Mouse (Mus musculus) left cerebral cortex, adult 8-10 months (tissue): ENCODE measurements around the gene Herc4. TPM values are rescaled to one million over a fixed set of nuclear protein-coding genes. Genes with fewer than 3 reads are reported as not detected.
"Not testable (repeated sequence)": the region's sequence is repeated elsewhere in the genome, so short reads cannot be mapped to it uniquely, and the experiment has no call there.

Source experiments
- DNase-seq, 2 experiments: peaks; one replicate each; pipeline ENCODE4 v3.0.0; 2022; ENCODE audit warnings: low spot score in 2 of 2
- total RNA-seq, 4 experiments: library from RNA; stranded (reverse); gene quantifications; 2 replicates each; pipeline ENCODE4 v1.2.4; 2022

Gene Herc4
- total RNA-seq, 4 experiments from 2014 or later: 46.1 to 57.5 (median 53.0) TPM

DNA sequence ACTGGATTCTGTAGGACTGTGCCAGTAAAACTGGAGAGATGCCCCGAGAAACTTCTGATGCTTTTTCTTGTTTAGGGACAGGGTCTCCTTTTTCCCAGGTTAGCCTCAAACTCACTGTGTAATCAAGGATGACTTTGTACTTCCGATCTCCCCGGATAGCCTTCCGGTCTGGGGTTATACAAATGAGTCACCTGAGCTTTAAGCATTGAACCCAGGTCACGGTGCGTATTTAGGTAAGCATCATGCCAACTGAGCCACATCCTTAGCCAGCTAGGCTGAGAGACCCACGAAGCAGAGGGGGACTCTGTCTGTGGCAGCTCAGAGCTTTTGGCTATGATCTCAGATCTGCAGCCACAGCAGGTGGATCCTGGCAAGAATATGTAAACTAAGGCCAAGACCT is 107.1 kb downstream of the Herc4 start:
- no peak for DNase-seq

DNA sequence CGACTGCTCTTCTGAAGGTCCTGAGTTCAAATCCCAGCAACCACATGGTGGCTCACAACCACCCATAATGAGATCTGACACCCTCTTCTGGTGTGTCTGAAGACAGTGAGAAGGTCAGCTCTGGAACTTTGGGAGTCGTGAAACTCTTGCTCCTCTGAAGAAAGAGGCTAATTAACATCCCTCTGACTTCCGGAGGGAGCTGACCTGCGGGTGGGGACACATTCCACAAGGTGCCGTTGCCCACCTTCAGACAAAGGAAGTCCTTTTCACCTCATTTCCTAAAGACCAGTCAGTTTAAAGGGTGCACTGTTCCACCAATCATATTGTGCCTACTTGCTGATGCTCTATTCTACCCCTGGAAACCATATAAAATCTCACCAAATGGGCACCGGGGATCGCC is 107.5 kb downstream of the Herc4 start:
- DNase-seq: not testable (repeated sequence)

DNA sequence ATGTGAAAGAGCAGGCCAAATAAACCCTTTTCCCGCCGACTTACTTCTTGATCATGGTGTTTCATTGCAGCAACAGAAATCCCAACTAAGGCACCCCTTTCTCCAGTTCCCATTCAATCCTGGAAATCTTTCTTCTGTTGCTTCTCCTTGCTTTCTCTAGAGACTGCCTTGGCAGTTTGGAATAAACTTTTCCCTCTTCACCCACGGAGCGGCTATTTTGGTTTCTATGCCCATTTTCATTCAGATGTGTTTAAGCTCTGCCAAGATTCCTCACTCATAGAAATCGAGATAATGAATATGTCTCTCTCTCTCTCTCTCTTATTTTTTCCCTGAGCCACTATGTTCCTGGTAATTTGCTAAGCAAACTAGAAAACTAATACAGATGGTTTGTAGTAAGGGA is 108.5 kb downstream of the Herc4 start:
- DNase-seq: peak in 1 of 2 experiments; percentile 42

DNA sequence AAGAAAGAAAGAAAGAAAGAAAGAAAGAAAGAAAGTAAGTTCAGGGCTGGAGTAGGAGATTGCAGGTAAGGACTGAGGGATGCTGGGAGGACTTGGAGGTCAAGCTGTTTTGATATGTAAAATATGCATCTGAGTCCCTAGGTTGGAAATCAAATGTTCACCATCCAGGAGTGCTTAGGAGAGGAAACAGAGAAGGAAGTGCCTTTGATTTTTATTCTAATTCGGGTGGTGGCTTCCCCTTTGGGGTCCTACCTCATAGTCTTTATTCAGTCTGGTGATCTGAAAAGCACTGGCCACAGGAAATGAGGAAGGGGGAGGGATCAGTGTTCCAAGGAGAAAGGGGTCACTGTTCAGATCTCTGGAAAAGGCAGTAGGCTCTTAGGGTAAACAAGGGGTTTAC is 116.9 kb downstream of the Herc4 start:
- no peak for DNase-seq

DNA sequence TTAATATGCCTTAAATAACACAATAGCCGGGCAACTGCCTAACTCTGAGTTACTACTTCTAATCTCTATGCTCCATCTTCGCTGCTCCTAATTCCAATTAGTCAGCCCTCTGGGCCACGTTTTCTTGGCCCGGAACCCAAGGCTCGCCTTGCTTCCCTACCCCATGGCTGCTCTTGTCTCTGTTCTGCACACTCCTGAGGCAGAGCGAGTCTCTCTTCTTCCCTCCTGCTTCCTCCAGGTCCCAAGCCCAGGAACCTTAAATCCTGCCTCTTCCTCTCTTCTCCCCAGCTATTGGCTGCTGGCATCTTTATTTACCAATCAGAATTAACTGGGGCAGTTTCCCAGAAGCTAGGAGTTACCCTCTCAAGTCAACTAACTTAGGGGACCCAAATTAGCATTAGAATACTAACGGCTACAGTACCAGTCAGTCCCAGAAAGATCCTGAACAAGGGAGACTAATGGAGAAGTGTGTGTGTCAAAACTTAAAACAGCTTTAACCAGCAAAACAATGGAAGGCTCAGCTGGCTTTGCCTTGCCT is 122.4 kb downstream of the Herc4 start:
- DNase-seq: no peak

DNA sequence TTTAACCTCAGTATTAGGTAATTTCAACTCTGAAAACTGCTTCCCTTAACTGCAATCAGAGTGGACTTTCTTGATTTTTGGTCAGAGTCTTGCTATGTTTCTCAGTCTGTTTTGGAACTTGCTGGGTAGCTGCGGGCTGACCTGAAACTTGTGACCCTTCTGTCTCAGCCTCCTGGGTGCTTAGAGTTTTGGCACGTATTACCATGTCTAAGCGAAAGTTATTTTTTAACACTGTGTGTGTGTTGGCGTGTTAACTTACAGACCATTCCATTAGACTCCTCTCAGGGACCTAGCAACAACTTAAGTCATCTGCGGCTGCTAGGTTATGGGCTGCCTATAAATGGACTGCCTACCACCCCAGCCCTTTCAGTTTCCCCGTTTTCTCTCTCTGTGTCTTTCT is 123.8 kb downstream of the Herc4 start:
- no peak for DNase-seq

Other genes with a start within 250 kb of the Herc4 start
- 10 to 100 TPM; 45.0 to 55.4 (median 47.2) TPM for gene Hnrnph3, start 219.6 kb upstream of the Herc4 start, total RNA-seq
- 1 to 10 TPM; 1.7 to 3.4 (median 2.6) TPM for gene Pbld2, start 219.5 kb upstream of the Herc4 start, total RNA-seq
- gene Pbld1, start 183.6 kb upstream of the Herc4 start, total RNA-seq: under 1 TPM in 3 of 4 experiments, not detected in 1; 0.14 to 0.91 (median 0.30) TPM
- gene Atoh7, start 144.2 kb upstream of the Herc4 start, total RNA-seq: 1 to 10 TPM; 1.7 to 2.8 (median 2.3) TPM
- 1 to 10 TPM; 3.5 to 4.4 (median 4.0) TPM for gene Mypn, start 39.9 kb upstream of the Herc4 start, total RNA-seq
- 10 to 100 TPM; 14.2 to 16.5 (median 14.7) TPM for gene Sirt1, start 137.9 kb downstream of the Herc4 start, total RNA-seq
- 10 to 100 TPM; 25.0 to 33.4 (median 27.9) TPM for gene Dnajc12, start 138.6 kb downstream of the Herc4 start, total RNA-seq
- not detected for gene Gm7075, start 178.0 kb downstream of the Herc4 start, total RNA-seq
- gene Ctnna3, start 186.3 kb downstream of the Herc4 start, total RNA-seq: 1 to 10 TPM; 3.2 to 4.6 (median 4.0) TPM